Mouse (Mus musculus): Measurements from ENCODE around the gene Fez1. TPM values are rescaled to one million over a fixed set of nuclear protein-coding genes. Genes with fewer than 3 reads are reported as not detected.

Gene Fez1
- polyA plus RNA-seq, 1 experiment from 2014 or later, result 3.3 TPM

DNA sequence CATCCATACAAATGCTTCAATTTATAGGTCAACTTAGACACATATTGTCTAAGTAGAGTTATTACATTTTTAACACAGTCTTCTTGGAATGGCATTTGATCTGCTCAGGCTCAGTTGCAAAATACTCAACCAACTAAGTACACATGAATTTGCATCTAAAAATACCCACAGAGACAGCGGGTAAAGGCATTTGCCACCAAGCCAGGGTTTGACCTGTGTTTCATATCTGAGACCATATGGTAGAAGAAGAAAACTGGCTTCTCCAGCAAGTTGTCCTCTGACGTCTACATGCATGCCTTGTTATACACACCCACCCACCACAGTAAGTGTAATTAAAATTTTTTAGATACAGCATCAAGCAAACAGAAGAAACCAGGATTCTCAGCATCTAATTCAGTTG is 52.1 kb downstream of the Fez1 start:
- no peaks in the 10 kb centered on the region for H3K4me1 ChIP-seq (ENCODE audit: insufficient read depth)
- no peak for TF ChIP-seq CTCF (IDR thresholded peaks at IDR 0.05; ENCODE audit: low read depth)
- no peak overlapping the region for H3K4me2 ChIP-seq
- no peak overlapping the region for H3K27ac ChIP-seq (ENCODE audit: low read depth)
- no peak for ATAC-seq (ENCODE audit: insufficient read depth)
- no peaks in the 10 kb centered on the region for H3K27me3 ChIP-seq (ENCODE audit: insufficient read depth, low read length)
- 67% methylated on average over 2 of the region's 2 CpGs for WGBS
- DNase-seq, result no peak
- H3K9me3 ChIP-seq (ENCODE audit: low read depth, low read length), result no peaks in the 10 kb centered on the region
- H3K4me3 ChIP-seq (ENCODE audit: low read depth, low read length), result no peak overlapping the region
- no peaks in the 10 kb centered on the region for H3K36me3 ChIP-seq (ENCODE audit: insufficient read depth)
- H3K9ac ChIP-seq, result no peak overlapping the region

- H3K9ac ChIP-seq, result no peak overlapping the region
- ATAC-seq (ENCODE audit: insufficient read depth) (no peak), DNase-seq (no peak)
- H3K27me3 ChIP-seq (ENCODE audit: insufficient read depth, low read length), result no peaks in the 10 kb centered on the region
- 79% methylated on average over 5 of the region's 5 CpGs for WGBS
- H3K9me3 ChIP-seq (ENCODE audit: low read depth, low read length), result no peaks in the 10 kb centered on the region
- H3K4me3 ChIP-seq (ENCODE audit: low read depth, low read length), result no peak overlapping the region
- no peak overlapping the region for H3K27ac ChIP-seq (ENCODE audit: low read depth)
- H3K36me3 ChIP-seq (ENCODE audit: insufficient read depth), result no peaks in the 10 kb centered on the region
- no peak for TF ChIP-seq CTCF (IDR thresholded peaks at IDR 0.05; ENCODE audit: low read depth)
- H3K4me2 ChIP-seq, result no peak overlapping the region
- no peaks in the 10 kb centered on the region for H3K4me1 ChIP-seq (ENCODE audit: insufficient read depth)
These were observed 54.6 kb downstream of the Fez1 start for GRCm38 (mm10) chr9:36876313-36876712.

DNA sequence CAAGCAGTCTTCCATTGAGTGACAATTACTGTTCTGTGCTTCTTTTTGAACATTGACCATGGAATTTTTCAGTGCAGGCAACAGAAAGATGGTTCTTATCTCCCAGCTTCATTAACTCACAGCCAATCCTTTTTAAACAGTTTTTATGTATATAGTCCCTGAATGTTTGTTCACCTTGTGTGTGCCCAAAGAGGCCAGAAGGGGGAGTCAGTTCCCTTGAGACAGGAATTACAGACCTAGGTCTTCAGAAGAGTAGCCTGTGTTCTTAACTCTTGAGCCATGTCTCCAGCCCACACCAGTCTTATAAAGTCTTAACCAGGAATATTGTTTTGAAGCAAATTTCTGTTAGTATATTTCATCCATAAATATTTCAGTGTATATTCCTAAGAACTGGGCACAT is 55.1 kb downstream of the Fez1 start:
- Histone ChIP-seq H3K4me1 (ENCODE audit: insufficient read depth) (no peaks in the 10 kb centered on the region), H3K9ac (no peak overlapping the region), H3K9me3 (ENCODE audit: low read depth, low read length) (no peaks in the 10 kb centered on the region), H3K4me3 (ENCODE audit: low read depth, low read length) (no peak overlapping the region), H3K27me3 (ENCODE audit: insufficient read depth, low read length) (no peaks in the 10 kb centered on the region), H3K27ac (ENCODE audit: low read depth) (no peak overlapping the region), H3K36me3 (ENCODE audit: insufficient read depth) (no peaks in the 10 kb centered on the region), H3K4me2 (no peak overlapping the region)
- TF ChIP-seq CTCF (IDR thresholded peaks at IDR 0.05; ENCODE audit: low read depth), result no peak
- DNase-seq (no peak), ATAC-seq (ENCODE audit: insufficient read depth) (no peak)

- no peak overlapping the region for H3K4me3 ChIP-seq (ENCODE audit: low read depth, low read length)
- H3K4me1 ChIP-seq (ENCODE audit: insufficient read depth), result no peaks in the 10 kb centered on the region
- H3K27ac ChIP-seq (ENCODE audit: low read depth), result no peak overlapping the region
- H3K9me3 ChIP-seq (ENCODE audit: low read depth, low read length), result no peaks in the 10 kb centered on the region
- no peaks in the 10 kb centered on the region for H3K36me3 ChIP-seq (ENCODE audit: insufficient read depth)
- no peaks in the 10 kb centered on the region for H3K27me3 ChIP-seq (ENCODE audit: insufficient read depth, low read length)
- no peak overlapping the region for H3K9ac ChIP-seq
- H3K4me2 ChIP-seq, result no peak overlapping the region
- no peak for TF ChIP-seq CTCF (IDR thresholded peaks at IDR 0.05; ENCODE audit: low read depth)
- ATAC-seq (ENCODE audit: insufficient read depth) (no peak), DNase-seq (no peak)
- 72% methylated on average over 5 of the region's 5 CpGs for WGBS
These were observed 60.0 kb downstream of the Fez1 start for GRCm38 (mm10) chr9:36881615-36882014.

DNA sequence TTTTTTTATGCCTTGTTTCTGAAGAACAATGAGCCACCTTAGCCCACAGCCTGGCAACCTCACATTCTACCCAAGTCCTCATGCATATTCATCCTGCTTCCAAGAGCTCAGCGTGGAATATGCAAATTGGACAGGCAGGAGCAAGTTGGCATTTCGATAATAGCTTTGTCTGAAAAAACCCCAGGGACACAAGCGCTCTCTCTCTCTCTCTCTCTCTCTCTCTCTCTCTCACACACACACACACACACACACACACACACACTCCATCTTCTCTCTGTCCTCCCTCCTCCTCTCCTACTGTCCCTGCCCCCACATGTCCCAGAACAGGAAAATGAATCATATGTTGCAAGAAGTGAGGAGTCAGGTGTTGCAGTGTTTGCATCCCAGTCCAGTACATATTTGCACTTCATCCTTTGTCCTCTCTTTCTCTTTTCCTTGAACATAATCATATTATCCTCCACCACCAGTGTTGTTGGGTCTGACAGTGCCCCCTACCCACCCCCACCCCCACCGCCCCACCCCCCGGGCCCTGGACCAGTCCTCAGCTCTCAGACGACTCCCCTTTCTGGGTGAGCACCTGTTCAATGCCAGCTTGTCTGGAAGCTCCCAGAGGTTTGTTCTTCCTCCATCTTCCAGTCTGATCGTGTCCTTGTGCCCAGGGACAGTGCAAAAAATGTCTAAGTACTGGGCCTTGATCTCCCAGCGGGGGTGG is 60.5 kb downstream of the Fez1 start:
- H3K4me2 ChIP-seq, result no peak overlapping the region
- H3K9ac ChIP-seq, result no peak overlapping the region
- H3K9me3 ChIP-seq (ENCODE audit: low read depth, low read length), result no peaks in the 10 kb centered on the region
- no peak for TF ChIP-seq CTCF (IDR thresholded peaks at IDR 0.05; ENCODE audit: low read depth)
- no peak overlapping the region for H3K27ac ChIP-seq (ENCODE audit: low read depth)
- WGBS, result 49% methylated on average over 8 of the region's 8 CpGs
- DNase-seq (no peak), ATAC-seq (ENCODE audit: insufficient read depth) (no peak)
- no peak overlapping the region for H3K4me3 ChIP-seq (ENCODE audit: low read depth, low read length)
- no peaks in the 10 kb centered on the region for H3K36me3 ChIP-seq (ENCODE audit: insufficient read depth)
- H3K4me1 ChIP-seq (ENCODE audit: insufficient read depth), result no peaks in the 10 kb centered on the region
- no peaks in the 10 kb centered on the region for H3K27me3 ChIP-seq (ENCODE audit: insufficient read depth, low read length)

DNA sequence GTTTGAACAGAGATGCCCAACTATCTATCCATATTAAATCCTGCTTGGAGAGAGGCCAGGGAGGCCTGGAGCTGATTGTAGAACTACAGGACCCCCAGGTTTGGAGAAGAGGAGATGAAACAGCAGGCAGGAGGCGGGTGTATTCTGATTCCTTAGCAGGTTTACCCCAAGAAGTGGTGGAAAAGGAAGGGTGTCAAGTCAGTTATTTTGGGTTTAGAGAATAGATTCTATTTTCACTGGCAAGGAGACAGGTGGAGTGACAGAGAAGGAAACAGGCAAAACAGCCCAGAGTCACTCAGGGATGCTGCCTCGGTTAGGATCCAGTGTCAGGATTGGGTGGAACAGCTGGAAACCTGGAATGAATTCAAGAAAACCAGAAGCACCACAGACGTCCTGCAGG is 61.9 kb downstream of the Fez1 start:
- ATAC-seq (ENCODE audit: insufficient read depth) (no peak), DNase-seq (no peak)
- H3K4me2 ChIP-seq, result no peak overlapping the region
- no peak overlapping the region for H3K9ac ChIP-seq
- H3K27me3 ChIP-seq (ENCODE audit: insufficient read depth, low read length), result no peaks in the 10 kb centered on the region
- 53% methylated on average over 3 of the region's 3 CpGs for WGBS
- TF ChIP-seq CTCF (IDR thresholded peaks at IDR 0.05; ENCODE audit: low read depth), result no peak
- no peak overlapping the region for H3K4me3 ChIP-seq (ENCODE audit: low read depth, low read length)
- H3K36me3 ChIP-seq (ENCODE audit: insufficient read depth), result no peaks in the 10 kb centered on the region
- H3K4me1 ChIP-seq (ENCODE audit: insufficient read depth), result no peaks in the 10 kb centered on the region
- H3K27ac ChIP-seq (ENCODE audit: low read depth), result no peak overlapping the region
- H3K9me3 ChIP-seq (ENCODE audit: low read depth, low read length), result no peaks in the 10 kb centered on the region

GRCm38 (mm10) chr9:36885237-36885636 is 63.6 kb downstream of the Fez1 start:
- H3K36me3 ChIP-seq (ENCODE audit: insufficient read depth), result no peaks in the 10 kb centered on the region
- peak; percentile 28 for DNase-seq
- no peak overlapping the region for H3K4me3 ChIP-seq (ENCODE audit: low read depth, low read length)
- H3K9ac ChIP-seq, result no peak overlapping the region
- H3K4me2 ChIP-seq, result no peak overlapping the region
- no peaks in the 10 kb centered on the region for H3K4me1 ChIP-seq (ENCODE audit: insufficient read depth)
- ATAC-seq (ENCODE audit: insufficient read depth), result no peak
- H3K27ac ChIP-seq (ENCODE audit: low read depth), result no peak overlapping the region
- TF ChIP-seq CTCF (IDR thresholded peaks at IDR 0.05; ENCODE audit: low read depth), result peak; percentile 55
- H3K9me3 ChIP-seq (ENCODE audit: low read depth, low read length), result no peaks in the 10 kb centered on the region
- whole genome bisulfite sequencing, result 52% methylated on average over 3 of the region's 3 CpGs
- H3K27me3 ChIP-seq (ENCODE audit: insufficient read depth, low read length), result no peaks in the 10 kb centered on the region

Measured in lung, embryonic 14.5 days (tissue).